27 mouse cellular contexts compared by ENCODE assay signal in the genomic region with DNA sequence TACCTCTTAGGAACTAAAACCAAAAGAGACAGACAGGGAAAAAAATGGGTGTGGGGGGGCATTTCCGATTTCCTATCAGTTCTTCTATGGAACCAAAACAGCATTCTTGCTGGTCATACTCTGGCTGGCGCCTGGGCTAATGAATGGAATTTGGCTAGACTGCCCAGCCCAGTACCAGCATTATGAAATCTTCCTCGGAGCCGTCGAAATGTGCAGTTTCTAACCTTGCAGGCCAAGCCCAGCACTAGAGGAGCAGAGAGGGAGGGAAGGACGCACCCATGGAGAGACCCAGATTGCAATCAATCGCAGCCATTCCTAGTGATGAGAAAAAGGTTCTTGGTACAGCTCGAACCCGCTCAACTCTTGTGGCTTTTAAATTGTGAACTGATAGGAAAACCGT.
"Had no signal": no experiment of that assay in that cellular context is flagged by ENCODE, and none has a peak within 500 bp of the region (broad histone marks: within the 10 kb centered on the region; RNA-seq: fewer than 3 reads in every experiment).

No protein-coding gene starts in this region.

- H3K9ac ChIP-seq: heart, embryonic 13.5 days; heart, embryonic 15.5 days; hindbrain, embryonic 12.5 days; hindbrain, embryonic 14.5 days; intestine, embryonic 15.5 days; limb, embryonic 12.5 days had no signal

- DNase-seq: gastrocnemius, adult 2 months; gastrocnemius, postnatal 10 days; gastrocnemius, postnatal 25 days; heart, postnatal 14 days; heart, postnatal 36 days; kidney, adult 18-20 months; kidney, adult 8-10 months; kidney, postnatal 10 days; kidney, postnatal 25 days; kidney, postnatal 4 days; liver had no signal

- H3K4me3 ChIP-seq: gastrocnemius, adult 2 months; heart, adult 2 months; heart, embryonic 13.5 days; heart, embryonic 15.5 days; hindbrain, embryonic 10.5 days; hindbrain, embryonic 12.5 days; intestine, embryonic 15.5 days; layer of hippocampus, adult 2 months; left cerebral cortex, adult 2 months; limb, embryonic 10.5 days; limb, embryonic 12.5 days had no signal

- H3K27me3 ChIP-seq: heart, embryonic 13.5 days; heart, embryonic 15.5 days; hindbrain, embryonic 12.5 days; intestine, embryonic 15.5 days had no signal

- ATAC-seq: hindbrain, embryonic 16.5 days; inflammation-experienced regulatory T-cells, adult 6 months; intestine, embryonic 15.5 days; intestine, postnatal 0 days had no signal

- H3K9me3 ChIP-seq: heart, embryonic 13.5 days; heart, embryonic 15.5 days; hindbrain, embryonic 10.5 days; hindbrain, embryonic 12.5 days; intestine, embryonic 15.5 days; limb, embryonic 10.5 days; limb, embryonic 12.5 days had no signal

- H3K4me2 ChIP-seq: heart, embryonic 11.5 days; heart, embryonic 13.5 days; heart, embryonic 15.5 days; hindbrain, embryonic 12.5 days; hindbrain, embryonic 14.5 days; intestine, embryonic 15.5 days; limb, embryonic 12.5 days; liver, embryonic 11.5 days had no signal

- H3K36me3 ChIP-seq: heart, embryonic 13.5 days; heart, embryonic 15.5 days; hindbrain, embryonic 10.5 days; hindbrain, embryonic 12.5 days; intestine, embryonic 15.5 days; limb, embryonic 10.5 days; limb, embryonic 12.5 days had no signal

- H3K27ac ChIP-seq: gastrocnemius, adult 2 months; heart, adult 2 months; heart, embryonic 13.5 days; heart, embryonic 15.5 days; hindbrain, embryonic 10.5 days; hindbrain, embryonic 12.5 days; hindbrain, embryonic 14.5 days; intestine, embryonic 15.5 days; layer of hippocampus, adult 2 months; left cerebral cortex, adult 2 months; limb, embryonic 10.5 days; limb, embryonic 12.5 days had no signal

- H3K4me1 ChIP-seq: heart, embryonic 15.5 days; hindbrain, embryonic 12.5 days; intestine, embryonic 15.5 days; limb, embryonic 10.5 days; limb, embryonic 12.5 days had no signal
